Mouse (Mus musculus) lung, postnatal 0 days (tissue): ENCODE data around the gene Ext2. TPM values are rescaled to one million over a fixed set of nuclear protein-coding genes. Genes with fewer than 3 reads are reported as not detected.

ENCODE experiments used
- ATAC-seq: fragments of 200-750 bp; cut with Nextera tagmentation; 2 replicates; pipeline ENCODE4 v1.8.0; 2017; ENCODE audit warnings: moderate library complexity
- DNase-seq: peaks from one replicate; pipeline ENCODE4 v3.0.0-alpha.2; 2016; ENCODE audit warnings: low spot score
- H3K27ac ChIP-seq: fragments of 300-500 bp; sonication (generic); 2 replicates; pipeline ENCODE4 v1.5.1; 2014; ENCODE audit warnings: antibody characterized with exemption, mild to moderate bottlenecking, low read length, mixed read lengths
- H3K27me3 ChIP-seq: fragments of 300-500 bp; sonication (generic); replicated peaks from 2 replicates; pipeline ENCODE4 v1.6.1; 2014; ENCODE audit warnings: low read length, mixed read lengths; ENCODE audit not compliant: insufficient read depth
- H3K36me3 ChIP-seq: fragments of 300-500 bp; sonication (generic); 2 replicates; pipeline ENCODE4 v1.6.1; 2014; ENCODE audit warnings: low read length, mixed read lengths; ENCODE audit not compliant: insufficient read depth
- H3K4me1 ChIP-seq: fragments of 300-500 bp; sonication (generic); 2 replicates; pipeline ENCODE4 v1.6.1; 2014; ENCODE audit warnings: antibody characterized with exemption, low read depth, low read length, mixed read lengths; ENCODE audit not compliant: insufficient read depth
- H3K4me2 ChIP-seq: fragments of 300-500 bp; sonication (generic); replicated peaks from 2 replicates; pipeline ENCODE4 v1.6.1; 2014; ENCODE audit warnings: low read depth, mild to moderate bottlenecking, low read length, moderate library complexity, mixed read lengths
- H3K4me3 ChIP-seq: fragments of 300-500 bp; sonication (generic); 2 replicates; pipeline ENCODE4 v1.5.1; 2014; ENCODE audit warnings: low read depth, low read length
- H3K9ac ChIP-seq: fragments of 300-500 bp; sonication (generic); replicated peaks from 2 replicates; pipeline ENCODE4 v1.6.1; 2014; ENCODE audit warnings: low read depth, mild to moderate bottlenecking
- H3K9me3 ChIP-seq: fragments of 300-500 bp; sonication (generic); 2 replicates; pipeline ENCODE4 v1.6.1; 2016; ENCODE audit warnings: low read length, mixed read lengths
- CTCF ChIP-seq: IDR thresholded peaks from 2 replicates; pipeline ENCODE4 v1.5.1; 2016; ENCODE audit warnings: antibody characterized with exemption, mild to moderate bottlenecking
- EP300 ChIP-seq: IDR thresholded peaks from 2 replicates; pipeline ENCODE4 v1.6.1; 2016; ENCODE audit warnings: antibody characterized with exemption, mild to moderate bottlenecking, control low read depth
- WGBS: fragments of 180-500 bp; shearing (Covaris S2); extraction: QIAGEN DNeasy Blood & Tissue Kit; methylation state at CpG from one replicate; pipeline ENCODE4 v1.1.7; 2014; 5-methylcytosine and 5-hydroxymethylcytosine counted together
- polyA plus RNA-seq: library from polyadenylated mRNA; unstranded; fragments of >200 nt; fragmentation: Nextera tagmentation; extraction: Ambion mirVana; gene quantifications from 2 replicates; pipeline ENCODE4 v1.2.1, GENCODE M21; 2015

Gene Ext2
- polyA plus RNA-seq, 1 experiment from 2014 or later, result 76.6 TPM

- 2% methylated on average over 44 of the region's 44 CpGs for WGBS
- no peaks in the 10 kb centered on the region for H3K9me3 ChIP-seq
- no peak overlapping the region for H3K27ac ChIP-seq
- H3K4me2 ChIP-seq, result peak overlapping the region; percentile 44
- DNase-seq (peak; percentile 23), ATAC-seq (no peak)
- no peak overlapping the region for H3K9ac ChIP-seq
- H3K36me3 ChIP-seq, result no peaks in the 10 kb centered on the region
- peaks cover 7% of the 10 kb centered on the region for H3K4me1 ChIP-seq
- no peak for TF ChIP-seq EP300
- TF ChIP-seq CTCF, result no peak
- peaks cover 62% of the 10 kb centered on the region for H3K27me3 ChIP-seq
- peak overlapping the region; percentile 31 for H3K4me3 ChIP-seq
Observed at GRCm38 (mm10) chr2:93647051-93647923, 175.1 kb downstream of the Ext2 start.

GRCm38 (mm10) chr2:93645626-93646320 lies 176.6 kb downstream of the Ext2 start:
- Histone ChIP-seq H3K36me3 (no peaks in the 10 kb centered on the region), H3K4me1 (peaks cover 7% of the 10 kb centered on the region), H3K27me3 (peaks cover 77% of the 10 kb centered on the region), H3K4me3 (peak overlapping the region; percentile 44), H3K9ac (no peak overlapping the region), H3K9me3 (no peaks in the 10 kb centered on the region), H3K4me2 (peak overlapping the region; percentile 60), H3K27ac (no peak overlapping the region)
- 17% methylated on average over 33 of the region's 33 CpGs for WGBS
- DNase-seq (peak; percentile 25), ATAC-seq (peak; percentile 23; the same call in 1 of the 2 replicates)
- TF ChIP-seq CTCF (no peak), EP300 (no peak)

- no peak overlapping the region for H3K9ac ChIP-seq
- no peak overlapping the region for H3K4me3 ChIP-seq
- DNase-seq, result no peak
- no peak overlapping the region for H3K27ac ChIP-seq
- no peaks in the 10 kb centered on the region for H3K36me3 ChIP-seq
- 49% methylated on average over 10 of the region's 10 CpGs for WGBS
- ATAC-seq, result no peak
- H3K4me2 ChIP-seq, result no peak overlapping the region
- no peak for TF ChIP-seq CTCF
- TF ChIP-seq EP300, result no peak
- peaks cover 7% of the 10 kb centered on the region for H3K4me1 ChIP-seq
- no peaks in the 10 kb centered on the region for H3K9me3 ChIP-seq
- H3K27me3 ChIP-seq, result peaks cover 83% of the 10 kb centered on the region
Observed at GRCm38 (mm10) chr2:93645197-93645596, 177.2 kb downstream of the Ext2 start.

- ATAC-seq (no peak), DNase-seq (no peak)
- TF ChIP-seq EP300 (no peak), CTCF (no peak)
- Histone ChIP-seq H3K36me3 (no peaks in the 10 kb centered on the region), H3K27ac (no peak overlapping the region), H3K9ac (no peak overlapping the region), H3K9me3 (no peaks in the 10 kb centered on the region), H3K27me3 (peaks cover 84% of the 10 kb centered on the region), H3K4me1 (peaks cover 7% of the 10 kb centered on the region), H3K4me3 (no peak overlapping the region), H3K4me2 (no peak overlapping the region)
- 60% methylated on average over 6 of the region's 6 CpGs for WGBS
Observed at GRCm38 (mm10) chr2:93644731-93645130, 177.6 kb downstream of the Ext2 start.

GRCm38 (mm10) chr2:93644234-93644633 lies 178.1 kb downstream of the Ext2 start:
- no peaks in the 10 kb centered on the region for H3K36me3 ChIP-seq
- H3K4me1 ChIP-seq, result peaks cover 7% of the 10 kb centered on the region
- no peak for DNase-seq
- H3K9me3 ChIP-seq, result no peaks in the 10 kb centered on the region
- H3K9ac ChIP-seq, result no peak overlapping the region
- ATAC-seq, result no peak
- no peak for TF ChIP-seq EP300
- no peak for TF ChIP-seq CTCF
- no peak overlapping the region for H3K4me2 ChIP-seq
- WGBS, result 70% methylated on average over 4 of the region's 4 CpGs
- no peak overlapping the region for H3K27ac ChIP-seq
- H3K4me3 ChIP-seq, result no peak overlapping the region
- peaks cover 84% of the 10 kb centered on the region for H3K27me3 ChIP-seq

- H3K36me3 ChIP-seq, result no peaks in the 10 kb centered on the region
- no peak overlapping the region; the same call in 1 of the 2 replicates for H3K9ac ChIP-seq
- ATAC-seq, result no peak
Observed at GRCm38 (mm10) chr2:93643403-93643780, 179.0 kb downstream of the Ext2 start.

More at GRCm38 (mm10) chr2:93643403-93643780, 179.0 kb downstream of the Ext2 start:
- peaks cover 81% of the 10 kb centered on the region for H3K27me3 ChIP-seq
- H3K27ac ChIP-seq, result no peak overlapping the region
- H3K4me2 ChIP-seq, result peak overlapping the region; percentile 61
- DNase-seq, result no peak
- no peak for TF ChIP-seq CTCF
- no peak for TF ChIP-seq EP300
- peaks cover 7% of the 10 kb centered on the region for H3K4me1 ChIP-seq
- H3K4me3 ChIP-seq, result peak overlapping the region; percentile 40
- H3K9me3 ChIP-seq, result no peaks in the 10 kb centered on the region
- WGBS, result 4% methylated on average over 28 of the region's 28 CpGs
